Mouse (Mus musculus) lung, adult 2 months (tissue): ENCODE data around the gene Kctd15. TPM values are rescaled to one million over a fixed set of nuclear protein-coding genes. Genes with fewer than 3 reads are reported as not detected.

Experiments
- DNase-seq: peaks from one replicate; pipeline ENCODE4 v3.0.0; 2022
- H3K4me1 ChIP-seq: fragments of 200-500 bp; 2 replicates; pipeline ENCODE4 v1.6.1; 2011; ENCODE audit warnings: low read length; ENCODE audit not compliant: control insufficient read depth, insufficient read depth
- H3K4me3 ChIP-seq: fragments of 200-500 bp; replicated peaks from 2 replicates; pipeline ENCODE3; 2011; ENCODE audit warnings: low read depth, mild to moderate bottlenecking, control low read depth, low read length; ENCODE audit errors: extremely low read depth
- CTCF ChIP-seq: fragments of 200-500 bp; IDR thresholded peaks from 2 replicates; pipeline ENCODE4 v1.5.1; 2011; ENCODE audit warnings: mild to moderate bottlenecking, low read length, control low read depth; ENCODE audit not compliant: insufficient read depth
- POLR2A ChIP-seq: fragments of 200-500 bp; IDR thresholded peaks from 2 replicates; pipeline ENCODE4 v1.6.1; 2011; ENCODE audit warnings: low read depth, mild to moderate bottlenecking, control low read depth, low read length, borderline replicate concordance; ENCODE audit errors: extremely low read depth
- WGBS: fragments of 180-500 bp; shearing (Covaris S2); methylation state at CpG from one replicate; pipeline ENCODE4 v1.1.7; 2018; 5-methylcytosine and 5-hydroxymethylcytosine counted together
- polyA plus RNA-seq: library from polyadenylated mRNA; depleted of rRNA; stranded (reverse); fragments of >200 nt; gene quantifications from 2 replicates; pipeline ENCODE4 v1.2.3, GENCODE M21; 2012

The Kctd15 gene
- polyA plus RNA-seq, 1 experiment = 27.5 TPM

DNA sequence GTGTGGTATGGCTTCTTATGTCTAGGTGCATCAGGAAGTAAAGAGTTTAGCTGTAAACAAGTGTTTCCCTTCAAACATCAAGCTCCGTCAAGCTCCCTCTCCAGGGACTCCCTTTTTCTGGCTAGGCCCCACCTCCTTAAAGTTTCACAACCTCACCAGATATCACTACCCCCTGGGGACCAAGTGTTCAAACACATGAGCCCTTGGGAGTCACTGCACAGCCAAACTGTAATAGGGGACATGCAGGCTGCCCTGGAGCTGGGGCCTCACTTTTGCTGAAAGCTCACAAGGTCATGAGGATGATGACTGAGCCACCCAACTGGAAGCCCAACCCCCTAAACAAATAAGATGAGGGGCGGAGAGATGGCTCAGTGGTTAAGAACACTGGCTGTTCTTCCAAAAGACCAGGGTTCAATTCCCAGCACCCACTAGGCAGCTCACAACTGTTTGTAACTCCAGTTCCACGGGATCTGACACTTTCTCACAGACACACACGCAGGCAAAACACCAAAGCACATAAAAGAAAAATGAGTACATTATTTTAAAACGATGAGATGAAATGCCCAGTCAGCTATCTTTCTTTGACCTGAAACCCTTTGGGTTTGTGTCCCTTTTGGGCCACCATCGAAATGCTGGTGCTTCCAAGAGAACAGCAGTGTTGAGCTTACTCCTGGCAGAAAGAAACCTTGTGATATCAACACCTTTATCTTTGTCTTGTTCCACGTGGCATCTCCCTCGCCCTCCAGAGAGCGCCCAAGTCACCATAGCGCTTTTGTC, 23.4 kb downstream of the Kctd15 start:
- TF ChIP-seq CTCF (no peak), POLR2A (no peak)
- no peak for DNase-seq
- 75% methylated on average over 10 of the region's 10 CpGs for WGBS
- Histone ChIP-seq H3K4me3 (no peak overlapping the region), H3K4me1 (no peaks in the 10 kb centered on the region)

DNA sequence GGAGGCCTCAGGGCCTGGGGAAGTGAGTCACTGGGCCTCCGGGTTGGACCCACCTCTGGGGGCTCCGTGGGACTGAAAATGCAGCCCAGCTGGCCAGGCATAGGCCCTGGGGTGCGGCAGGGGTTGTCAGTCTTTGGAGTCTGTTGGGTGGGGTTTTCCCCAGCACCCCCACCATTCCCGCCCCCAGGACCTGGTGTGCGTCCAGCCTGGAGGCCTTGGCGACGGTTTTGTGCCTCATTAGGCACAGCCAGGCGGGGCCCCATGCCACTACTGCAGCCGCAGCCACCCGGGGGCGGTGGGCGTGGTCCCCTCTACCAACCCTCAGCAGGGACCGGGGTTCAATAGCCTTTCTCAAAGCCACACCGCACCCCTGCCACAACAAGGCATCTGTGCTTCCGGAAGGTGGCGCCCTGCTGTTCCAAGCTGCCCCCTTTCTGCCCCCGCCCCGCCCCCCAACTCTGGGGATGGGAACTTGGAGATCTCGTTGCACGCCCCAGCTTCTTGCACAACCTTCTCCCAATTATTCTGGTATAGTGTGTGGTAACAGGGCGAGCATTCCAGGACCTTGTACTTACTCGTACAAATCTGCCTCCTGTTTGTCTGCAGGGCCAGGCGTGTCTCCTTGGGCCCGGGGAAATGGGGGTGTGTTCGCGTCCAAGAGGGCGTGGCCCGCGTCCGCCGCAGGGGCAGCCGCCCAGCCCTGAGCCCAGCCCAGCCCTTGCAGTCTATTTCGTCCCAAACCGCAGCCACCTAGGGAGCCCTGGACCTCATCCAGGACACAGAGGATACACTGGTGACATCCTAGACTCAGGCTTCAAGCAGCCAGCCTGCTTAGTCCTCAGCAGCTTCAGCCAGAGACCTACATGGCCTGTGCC, 26.1 kb downstream of the Kctd15 start:
- peak; percentile 60 for DNase-seq
- Histone ChIP-seq H3K4me1 (no peaks in the 10 kb centered on the region), H3K4me3 (peak overlapping the region; percentile 27)
- 2% methylated on average over 34 of the region's 34 CpGs for WGBS
- TF ChIP-seq CTCF (no peak), POLR2A (no peak)

DNA sequence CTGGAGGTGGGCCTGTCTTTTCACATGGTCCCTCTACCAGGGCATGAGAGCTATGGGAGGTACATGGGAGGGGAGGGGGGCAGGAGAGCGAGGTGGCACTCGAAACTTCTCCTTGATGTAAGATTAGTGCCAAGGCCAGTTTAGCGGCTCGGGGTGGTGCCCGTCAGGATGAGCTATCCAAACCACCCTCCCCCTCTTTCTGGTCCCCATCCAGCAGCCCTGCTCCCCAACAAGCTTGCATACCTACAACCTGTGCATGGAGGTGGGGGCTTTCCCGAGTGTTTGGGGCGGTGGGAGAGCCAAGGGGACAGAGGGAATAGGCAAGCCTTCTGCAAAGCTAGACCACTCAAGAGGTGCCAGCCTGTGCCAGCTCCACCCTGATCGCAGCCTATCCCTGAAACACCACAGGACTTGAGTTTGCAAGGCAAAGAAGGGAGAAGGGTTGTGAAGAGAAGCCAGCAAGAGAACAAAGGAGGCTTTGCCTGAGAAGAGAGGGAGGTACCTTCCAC, 26.8 kb downstream of the Kctd15 start:
- Histone ChIP-seq H3K4me1 (no peaks in the 10 kb centered on the region), H3K4me3 (no peak overlapping the region)
- TF ChIP-seq CTCF = no peak
- TF ChIP-seq POLR2A = no peak
- WGBS = 40% methylated on average over 8 of the region's 8 CpGs
- no peak for DNase-seq

DNA sequence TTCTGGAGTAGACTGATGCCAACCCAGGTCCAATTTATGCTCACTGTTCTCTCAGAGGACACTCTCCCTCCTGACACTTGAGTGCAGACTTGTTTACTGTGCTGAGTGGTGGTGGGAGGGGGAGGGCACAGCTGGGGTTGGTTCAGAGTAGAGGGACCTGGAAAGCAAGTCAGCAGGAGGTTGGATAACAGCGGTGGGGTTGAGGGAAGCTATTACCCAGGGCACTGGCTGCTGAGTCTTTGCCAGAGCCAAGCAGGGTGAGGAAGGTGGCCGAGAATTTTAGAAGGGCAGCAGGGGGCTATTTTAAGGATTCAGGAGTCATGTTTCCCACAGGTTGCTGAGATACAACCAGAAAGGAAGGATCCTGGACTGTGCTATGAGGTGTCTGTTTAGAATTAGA, 36.1 kb downstream of the Kctd15 start:
- 41% methylated on average over 2 of the region's 2 CpGs for WGBS
- no peak for DNase-seq
- Histone ChIP-seq H3K4me3 (no peak overlapping the region), H3K4me1 (no peaks in the 10 kb centered on the region)
- TF ChIP-seq CTCF (no peak), POLR2A (no peak)

DNA sequence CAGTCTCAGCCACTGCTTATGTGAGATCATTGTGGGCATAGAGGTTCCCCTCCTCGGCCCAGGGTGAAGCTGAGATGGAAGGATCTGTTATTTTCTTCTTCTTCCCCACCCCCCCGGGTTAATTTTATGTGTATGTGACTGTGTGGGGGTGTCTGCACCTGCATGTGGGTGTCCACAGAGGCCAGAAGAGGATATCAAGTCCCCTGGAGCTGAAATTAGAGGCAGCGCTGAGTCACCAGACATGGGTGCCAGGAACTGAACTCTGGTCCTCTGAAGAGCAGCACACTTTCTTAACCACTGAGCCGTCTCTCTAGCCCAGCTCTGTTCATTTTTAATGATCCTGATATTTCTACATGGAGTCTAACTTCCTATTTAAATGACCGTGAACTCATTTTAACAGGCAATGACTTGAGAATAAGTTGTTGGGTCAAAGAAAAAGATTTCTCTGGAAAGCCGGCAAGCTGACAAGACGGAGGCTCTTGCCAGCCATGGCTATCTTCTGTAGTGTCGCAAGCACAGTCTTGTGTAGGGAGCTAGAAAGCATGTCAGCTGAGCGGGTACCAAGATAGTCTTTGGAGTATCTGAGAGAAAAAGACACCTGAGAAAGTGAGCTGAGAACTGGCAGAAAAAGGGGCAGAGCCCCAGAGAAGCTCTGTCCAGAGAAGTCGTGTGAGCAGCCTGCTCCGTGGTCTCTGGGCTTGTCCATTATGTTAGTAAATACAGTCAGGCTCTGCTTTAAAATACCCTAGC, 38.2 kb downstream of the Kctd15 start:
- WGBS = 72% methylated on average over 11 of the region's 11 CpGs
- DNase-seq = no peak
- TF ChIP-seq POLR2A = no peak
- TF ChIP-seq CTCF = no peak
- Histone ChIP-seq H3K4me3 (no peak overlapping the region), H3K4me1 (no peaks in the 10 kb centered on the region)

DNA sequence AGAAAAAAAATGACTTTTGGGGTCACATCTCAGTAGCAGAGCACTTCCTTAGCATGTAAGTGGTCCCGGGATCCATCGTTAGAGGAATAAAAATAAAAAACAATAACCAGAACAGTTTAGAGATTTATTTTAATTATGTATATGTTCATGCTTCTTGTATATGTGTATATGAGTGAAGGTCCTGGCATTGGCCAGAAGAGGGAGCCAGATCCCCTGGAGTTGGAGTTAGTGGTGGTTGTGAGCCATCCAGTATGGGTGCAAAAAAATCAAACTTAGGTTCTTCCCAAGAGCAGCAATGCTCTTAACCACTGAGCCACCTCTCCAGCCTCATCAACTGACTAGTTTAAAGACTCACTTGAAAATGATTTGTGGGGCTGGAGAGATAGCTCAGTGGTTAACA, 40.3 kb downstream of the Kctd15 start:
- Histone ChIP-seq H3K4me1 (no peaks in the 10 kb centered on the region), H3K4me3 (no peak overlapping the region)
- 88% methylated on average over 2 of the region's 2 CpGs for WGBS
- TF ChIP-seq CTCF (0 out of 2 replicates have a peak, but pooled peaks have one; percentile 18), POLR2A (no peak)
- DNase-seq = no peak

DNA sequence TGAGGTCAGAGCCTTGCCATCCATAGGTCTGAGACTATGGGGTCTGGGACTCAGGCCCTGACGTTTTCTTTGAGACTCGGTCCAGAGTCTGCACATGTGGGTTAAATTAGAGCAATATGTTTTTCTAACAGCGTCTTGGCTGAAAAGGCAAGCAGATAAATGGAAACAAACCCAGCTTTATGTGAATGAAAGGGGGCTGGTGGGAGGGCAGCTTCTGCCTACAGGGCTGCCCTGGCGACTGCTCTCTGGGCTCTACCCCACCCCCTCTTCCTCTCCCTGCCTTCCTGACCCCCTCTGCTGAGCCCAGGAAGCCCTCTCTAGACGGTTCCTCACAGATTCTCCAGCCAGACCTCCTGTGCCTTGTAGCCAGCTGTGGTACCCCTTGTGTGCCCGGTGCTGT, 46.1 kb downstream of the Kctd15 start:
- Histone ChIP-seq H3K4me3 (no peak overlapping the region), H3K4me1 (no peaks in the 10 kb centered on the region)
- TF ChIP-seq POLR2A = no peak
- no peak for TF ChIP-seq CTCF
- no peak for DNase-seq
- 56% methylated on average over 6 of the region's 6 CpGs for WGBS

DNA sequence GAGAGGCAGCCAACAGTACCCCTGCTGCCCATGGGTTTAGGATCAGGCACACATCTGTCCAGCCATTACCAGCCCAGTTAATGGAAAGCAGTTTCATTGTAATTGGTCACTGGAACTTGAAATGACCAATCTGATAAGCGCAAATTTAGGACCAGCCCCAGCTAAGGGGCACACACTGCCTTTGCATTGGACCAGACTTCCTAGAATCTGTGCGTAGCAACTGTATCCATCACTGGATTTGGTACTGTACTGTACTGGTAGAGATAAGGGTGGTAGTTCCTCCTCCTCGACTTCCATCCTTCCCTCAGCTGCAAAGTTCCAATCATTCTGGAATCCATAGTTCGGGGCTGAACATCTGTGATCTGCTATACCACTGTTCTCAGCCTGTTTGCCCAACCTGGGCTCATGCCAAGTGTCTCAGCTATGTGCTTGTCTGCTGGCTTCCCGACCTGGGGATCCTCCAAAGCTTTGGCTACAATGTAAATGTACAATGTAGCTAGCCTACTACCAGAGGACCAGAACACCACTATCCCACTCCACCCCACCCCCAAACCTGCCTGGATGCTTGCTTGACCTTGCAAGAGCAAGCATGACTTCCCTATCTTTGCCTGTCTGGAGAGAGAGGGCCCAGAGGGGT, 49.1 kb downstream of the Kctd15 start:
- TF ChIP-seq CTCF (no peak), POLR2A (no peak)
- Histone ChIP-seq H3K4me3 (no peak overlapping the region), H3K4me1 (no peaks in the 10 kb centered on the region)
- WGBS = 73% methylated on average over 5 of the region's 5 CpGs
- no peak for DNase-seq
